Mouse (Mus musculus): ENCODE measurements around the gene Itprid2.

The Itprid2 gene

GRCm38 (mm10) chr2:79651185-79651584 is 16.0 kb downstream of the Itprid2 start:
- no peak for DNase-seq (ENCODE audit: low spot score)

- no peak for DNase-seq (ENCODE audit: low spot score)
Measured at GRCm38 (mm10) chr2:79651701-79652100, 16.5 kb downstream of the Itprid2 start.

- no peak for DNase-seq (ENCODE audit: low spot score)
Measured at GRCm38 (mm10) chr2:79652502-79652901, 17.4 kb downstream of the Itprid2 start.

- DNase-seq (ENCODE audit: low spot score) = no peak
Measured at GRCm38 (mm10) chr2:79653093-79653808, 18.1 kb downstream of the Itprid2 start.

GRCm38 (mm10) chr2:79653809-79654164 is 18.6 kb downstream of the Itprid2 start:
- no peak for DNase-seq (ENCODE audit: low spot score)

- DNase-seq (ENCODE audit: low spot score) = no peak
Measured at GRCm38 (mm10) chr2:79657062-79657461, 21.9 kb downstream of the Itprid2 start.

GRCm38 (mm10) chr2:79660417-79661185 is 25.4 kb downstream of the Itprid2 start:
- no peak for DNase-seq (ENCODE audit: low spot score)

GRCm38 (mm10) chr2:79661486-79662104 is 26.4 kb downstream of the Itprid2 start:
- no peak for DNase-seq (ENCODE audit: low spot score)

- no peak for DNase-seq (ENCODE audit: low spot score)
Measured at GRCm38 (mm10) chr2:79664532-79665286, 29.6 kb downstream of the Itprid2 start.

- no peak for DNase-seq (ENCODE audit: low spot score)
Measured at GRCm38 (mm10) chr2:79665492-79665891, 30.3 kb downstream of the Itprid2 start.

- DNase-seq (ENCODE audit: low spot score) = no peak
Measured at GRCm38 (mm10) chr2:79675266-79675665, 40.1 kb downstream of the Itprid2 start.

GRCm38 (mm10) chr2:79677663-79678257 is 42.6 kb downstream of the Itprid2 start:
- no peak for DNase-seq (ENCODE audit: low spot score)

- DNase-seq (ENCODE audit: low spot score) = no peak
Measured at GRCm38 (mm10) chr2:79681672-79682071, 46.5 kb downstream of the Itprid2 start.

- DNase-seq (ENCODE audit: low spot score) = no peak
Measured at GRCm38 (mm10) chr2:79683258-79683657, 48.1 kb downstream of the Itprid2 start.

- DNase-seq (ENCODE audit: low spot score) = no peak
Measured at GRCm38 (mm10) chr2:79690838-79691237, 55.7 kb downstream of the Itprid2 start.

- DNase-seq (ENCODE audit: low spot score) = no peak
Measured at GRCm38 (mm10) chr2:79695190-79695589, 60.0 kb downstream of the Itprid2 start.

GRCm38 (mm10) chr2:79695939-79696338 is 60.8 kb downstream of the Itprid2 start:
- DNase-seq (ENCODE audit: low spot score) = no peak

GRCm38 (mm10) chr2:79696478-79697230 is 61.5 kb downstream of the Itprid2 start:
- no peak for DNase-seq (ENCODE audit: low spot score)

GRCm38 (mm10) chr2:79698166-79698565 is 63.0 kb downstream of the Itprid2 start:
- no peak for DNase-seq (ENCODE audit: low spot score)

GRCm38 (mm10) chr2:79704773-79705172 is 69.6 kb downstream of the Itprid2 start:
- DNase-seq (ENCODE audit: low spot score) = no peak

- DNase-seq (ENCODE audit: low spot score) = no peak
Measured at GRCm38 (mm10) chr2:79707575-79707974, 72.4 kb downstream of the Itprid2 start, which contains the start of gene Ppp1r1c. Gene Ppp1r1c (plus strand): TSS chr2:79707780.

All from ovary, postnatal 10 days (tissue).